Mouse (Mus musculus) mesoderm, embryonic 11.5 days (tissue): ENCODE results near the gene Olfr31.

Source experiments
- DNase-seq: peaks from one replicate; pipeline ENCODE4 v3.0.0-alpha.2; 2012; ENCODE audit warnings: low read depth, low spot score

Olfr31 gene

GRCm38 (mm10) chr14:14354511-14355359 lies 32.1 kb downstream of the Olfr31 start:
- DNase-seq, result peak; percentile 49

- DNase-seq, result peak; percentile 2
Measured at GRCm38 (mm10) chr14:14355360-14355646, 32.7 kb downstream of the Olfr31 start.
